ENCODE assay signal across 25 mouse cellular contexts in genomic region chr11:32256566-32256965, GRCm38 (mm10). TPM values are rescaled to one million over a fixed set of nuclear protein-coding genes. Genes with fewer than 3 reads are reported as not detected.
DNase-seq lines count a peak whose midpoint lies in the region; ATAC-seq and TF ChIP-seq lines count a peak whose summit lies in the region.
"Had no signal": no experiment of that assay in that cellular context is flagged by ENCODE, and none has a peak within 500 bp of the region (broad histone marks: within the 10 kb centered on the region; RNA-seq: fewer than 3 reads in every experiment).

No protein-coding gene starts in this region.

- DNase-seq in heart, postnatal 14 days: no peak
- no peak for DNase-seq in spleen, adult 2 months (ENCODE audit: low read depth in 1 of 2, low spot score in 2 of 2)
- no peak for DNase-seq in spleen, adult 12 weeks (ENCODE audit: low spot score)
- DNase-seq in urinary bladder, adult 18-20 months (ENCODE audit: low spot score in 2 of 2): no peak
- DNase-seq in cerebellum, adult 18-20 months: no peak
- DNase-seq in left cerebral cortex, adult 8-10 months (ENCODE audit: low spot score in 2 of 2): no peak
- DNase-seq: B cell, adult 2 months; cerebellum, adult 9-11 months; gastrocnemius, postnatal 14 days; heart, postnatal 36 days; lung, adult 2 months; lung, postnatal 4 days; retina, postnatal 1 day; thymus, postnatal 14 days had no signal

- peaks cover 44% of the 10 kb centered on the region for H3K36me3 ChIP-seq in heart, embryonic 12.5 days
- peaks cover 14% of the 10 kb centered on the region for H3K36me3 ChIP-seq in spleen, adult 2 months (ENCODE audit: control insufficient read depth, insufficient read depth, low read length)
- H3K36me3 ChIP-seq in liver, embryonic 12.5 days: peaks cover 68% of the 10 kb centered on the region

- H3K27me3 ChIP-seq in heart, embryonic 12.5 days (replicated peaks): no peaks in the 10 kb centered on the region
- H3K27me3 ChIP-seq in spleen, adult 2 months (ENCODE audit: control insufficient read depth, insufficient read depth, low read length): no peaks in the 10 kb centered on the region
- no peaks in the 10 kb centered on the region for H3K27me3 ChIP-seq in liver, embryonic 12.5 days (replicated peaks)

- WGBS in heart, embryonic 12.5 days: 80% methylated on average over 3 of the region's 3 CpGs
- WGBS in spleen, adult 2 months: 88% methylated on average over 3 of the region's 3 CpGs
- 44% methylated on average over 3 of the region's 3 CpGs for WGBS in liver, embryonic 12.5 days (ENCODE audit: insufficient replicate concordance)

- TF ChIP-seq CTCF in spleen, adult 2 months (IDR thresholded peaks at IDR 0.05; ENCODE audit: extremely low read depth, insufficient read depth, insufficient read length, insufficient replicate concordance): no peak

- no peaks in the 10 kb centered on the region for H3K9me3 ChIP-seq in heart, embryonic 12.5 days (replicated peaks)
- no peaks in the 10 kb centered on the region for H3K9me3 ChIP-seq in liver, embryonic 12.5 days (replicated peaks)

- no peaks in the 10 kb centered on the region for H3K4me1 ChIP-seq in heart, embryonic 12.5 days (replicated peaks)
- no peaks in the 10 kb centered on the region for H3K4me1 ChIP-seq in spleen, adult 2 months (ENCODE audit: control insufficient read depth, insufficient read depth, insufficient read length)
- peaks cover 89% of the 10 kb centered on the region for H3K4me1 ChIP-seq in liver, embryonic 12.5 days

- no peak overlapping the region for H3K4me3 ChIP-seq in heart, embryonic 12.5 days
- H3K4me3 ChIP-seq in spleen, adult 2 months (ENCODE audit: extremely low read depth, insufficient read depth, insufficient read length): no peak overlapping the region
- peak overlapping the region; percentile 9; the same call in 1 of the 2 replicates for H3K4me3 ChIP-seq in liver, embryonic 12.5 days

- H3K4me2 ChIP-seq in heart, embryonic 12.5 days: no peak overlapping the region
- H3K4me2 ChIP-seq in liver, embryonic 12.5 days: peak overlapping the region; percentile 59
- H3K4me2 ChIP-seq: midbrain, embryonic 11.5 days had no signal

- intact Hi-C loops in heart, postnatal 14 days (cut with DNase I): no loop called here

- no peak for TF ChIP-seq POLR2A in spleen, adult 2 months (IDR thresholded peaks at IDR 0.05; ENCODE audit: low read depth, low read length)

- ATAC-seq in heart, embryonic 12.5 days (ENCODE audit: insufficient number of reproducible peaks, low FRiP score): peak; percentile 3; the same call in 1 of the 2 replicates
- no peak for ATAC-seq in liver, embryonic 12.5 days
- ATAC-seq: forebrain, embryonic 14.5 days; hindbrain, postnatal 0 days; intestine, postnatal 0 days had no signal

- H3K27ac ChIP-seq in heart, embryonic 12.5 days (ENCODE audit: poor library complexity, severe bottlenecking): peak overlapping the region; percentile 70
- H3K27ac ChIP-seq in spleen, adult 2 months (ENCODE audit: insufficient read depth, low read length): peak overlapping the region; percentile 7; the same call in 1 of the 2 replicates
- H3K27ac ChIP-seq in liver, embryonic 12.5 days: peak overlapping the region; percentile 99
- H3K27ac ChIP-seq: hindbrain, postnatal 0 days had no signal

- no peak overlapping the region for H3K9ac ChIP-seq in heart, embryonic 12.5 days
- peak overlapping the region; percentile 80 for H3K9ac ChIP-seq in liver, embryonic 12.5 days

RNA-seq across cellular contexts. Expression of gene Nprl3, which starts 10.9 kb away (rescaled TPM):
- 38.6 and 42.8 TPM in 2 replicates for polyA plus RNA-seq in heart, embryonic 12.5 days (2016; fragmentation: Nextera tagmentation; extraction: Ambion mirVana)
- 10 to 100 TPM; 24.9 to 29.3 TPM for total RNA-seq in heart, postnatal 14 days (2021)
- 76.9 and 87.3 TPM in 2 replicates for polyA plus RNA-seq in spleen, adult 2 months (2012; rRNA removed)
- polyA plus RNA-seq in liver, embryonic 12.5 days (2016; fragmentation: Nextera tagmentation; extraction: Ambion mirVana): 34.6 and 39.1 TPM in 2 replicates
- total RNA-seq in left cerebral cortex, adult 8-10 months (2022): 10 to 100 TPM; 55.3 to 63.7 (median 60.5) TPM

RNA-seq across cellular contexts. Expression of gene Hba-x, which starts 19.6 kb away (rescaled TPM):
- polyA plus RNA-seq in heart, embryonic 12.5 days (2016; fragmentation: Nextera tagmentation; extraction: Ambion mirVana): 5,912 and 6,218 TPM in 2 replicates
- not detected for total RNA-seq in heart, postnatal 14 days (2021)
- 0.21 TPM in 1 of 2 replicates, not detected in the other for polyA plus RNA-seq in spleen, adult 2 months (2012; rRNA removed)
- polyA plus RNA-seq in liver, embryonic 12.5 days (2016; fragmentation: Nextera tagmentation; extraction: Ambion mirVana): 1,859 and 1,982 TPM in 2 replicates
- total RNA-seq in left cerebral cortex, adult 8-10 months (2022): not detected
- total RNA-seq: adrenal gland, adult 18-20 months; gastrocnemius, postnatal 14 days; heart, adult 8-10 months; heart, postnatal 36 days; hindbrain, postnatal 0 days; left cerebral cortex, adult 18-20 months; monocyte, adult 5-6 weeks had no signal
- polyA plus RNA-seq: hindbrain, postnatal 0 days; lung, adult 2 months; testis, adult 2 months had no signal

RNA-seq across cellular contexts. Expression of gene Hba-a1, which starts 26.7 kb away (rescaled TPM):
- 11,592 and 12,808 TPM in 2 replicates for polyA plus RNA-seq in heart, embryonic 12.5 days (2016; fragmentation: Nextera tagmentation; extraction: Ambion mirVana)
- total RNA-seq in heart, postnatal 14 days (2021): over 10,000 TPM; 19,140 to 26,056 TPM
- 52,565 and 79,309 TPM in 2 replicates for polyA plus RNA-seq in spleen, adult 2 months (2012; rRNA removed)
- 52,845 and 54,272 TPM in 2 replicates for polyA plus RNA-seq in liver, embryonic 12.5 days (2016; fragmentation: Nextera tagmentation; extraction: Ambion mirVana)
- 100 to 1,000 TPM; 209 to 396 (median 272) TPM for total RNA-seq in left cerebral cortex, adult 8-10 months (2022)

RNA-seq across cellular contexts. Expression of gene Hbq1b, which starts 30.2 kb away (rescaled TPM):
- polyA plus RNA-seq in heart, embryonic 12.5 days (2016; fragmentation: Nextera tagmentation; extraction: Ambion mirVana): 15.7 and 18.1 TPM in 2 replicates
- 1 to 10 TPM; 2.9 TPM for total RNA-seq in heart, postnatal 14 days (2021)
- 51.0 and 62.0 TPM in 2 replicates for polyA plus RNA-seq in spleen, adult 2 months (2012; rRNA removed)
- polyA plus RNA-seq in liver, embryonic 12.5 days (2016; fragmentation: Nextera tagmentation; extraction: Ambion mirVana): 116 and 122 TPM in 2 replicates
- under 1 TPM in 2 of 4 experiments, not detected in 2; 0.72 to 0.78 TPM for total RNA-seq in left cerebral cortex, adult 8-10 months (2022)
- total RNA-seq: adrenal gland, adult 18-20 months; monocyte, adult 5-6 weeks had no signal
- polyA plus RNA-seq: intestine, postnatal 0 days; testis, adult 2 months had no signal

RNA-seq across cellular contexts. Expression of gene Mpg, which starts 30.3 kb away (rescaled TPM):
- 17.8 and 19.1 TPM in 2 replicates for polyA plus RNA-seq in heart, embryonic 12.5 days (2016; fragmentation: Nextera tagmentation; extraction: Ambion mirVana)
- 1 to 10 TPM; 6.5 to 8.5 TPM for total RNA-seq in heart, postnatal 14 days (2021)
- polyA plus RNA-seq in spleen, adult 2 months (2012; rRNA removed): 10.4 and 11.1 TPM in 2 replicates
- polyA plus RNA-seq in liver, embryonic 12.5 days (2016; fragmentation: Nextera tagmentation; extraction: Ambion mirVana): 25.7 and 27.2 TPM in 2 replicates
- 10 to 100 TPM; 19.3 to 22.4 (median 20.9) TPM for total RNA-seq in left cerebral cortex, adult 8-10 months (2022)

Comparison
In these comparisons a context has a peak if more than half of its experiments do, and no peak if none do; other contexts are left out.
1. H3K27ac ChIP-seq: peak in every context shown above with its lines; median percentile 99 in liver, embryonic 12.5 days; 70 in heart, embryonic 12.5 days; 7 in spleen, adult 2 months.
2. RNA of gene Hba-x, which starts 19.6 kb away (polyA plus RNA-seq): 5,912 to 6,218 TPM in heart, embryonic 12.5 days and 1,859 to 1,982 TPM in liver, embryonic 12.5 days; 0.21 TPM in spleen, adult 2 months; every median in the first group is over 1,000 times any median in the second.